Mouse (Mus musculus): ENCODE results near the gene Nxn. TPM values are rescaled to one million over a fixed set of nuclear protein-coding genes. Genes with fewer than 3 reads are reported as not detected.

Nxn gene
- polyA plus RNA-seq, 1 experiment from 2014 or later = 46.6 TPM

DNA sequence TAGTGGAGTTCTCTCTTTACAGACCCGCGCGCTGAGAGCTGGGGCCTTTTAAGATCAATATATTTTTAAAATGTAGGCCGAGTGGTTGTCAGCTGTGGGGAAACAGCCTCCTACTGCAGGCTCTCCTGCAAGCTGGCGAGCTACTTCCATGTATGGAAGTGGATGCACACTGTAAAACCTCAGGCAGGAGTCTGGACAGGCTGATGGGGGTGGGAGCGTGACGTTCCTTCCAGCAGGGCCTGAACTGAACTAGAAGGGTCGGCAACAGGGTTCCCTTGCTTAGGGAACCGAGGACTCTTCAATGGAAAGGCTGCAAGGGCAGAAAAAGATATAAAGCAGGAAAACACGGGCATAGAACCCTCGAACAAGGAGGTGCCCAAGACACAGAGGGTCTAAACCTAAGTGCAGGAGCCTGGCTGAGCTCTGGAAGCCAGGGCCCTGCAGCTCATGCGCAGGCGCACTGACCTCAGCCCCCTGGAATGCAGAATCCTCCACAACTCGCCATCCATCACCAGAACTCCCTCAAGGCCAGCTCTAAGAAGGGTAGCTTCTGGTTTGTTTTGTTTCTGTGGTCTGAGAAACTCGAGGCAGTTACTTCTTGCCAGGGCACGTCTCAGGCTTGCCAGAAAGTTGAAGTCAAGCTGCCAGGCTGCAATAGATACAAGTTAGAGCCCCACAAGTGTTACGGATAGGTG is 24.3 kb downstream of the Nxn start:
- DNase-seq (ENCODE audit: low spot score) = peak; percentile 61
- peaks cover 59% of the 10 kb centered on the region for H3K4me1 ChIP-seq (replicated peaks)

DNA sequence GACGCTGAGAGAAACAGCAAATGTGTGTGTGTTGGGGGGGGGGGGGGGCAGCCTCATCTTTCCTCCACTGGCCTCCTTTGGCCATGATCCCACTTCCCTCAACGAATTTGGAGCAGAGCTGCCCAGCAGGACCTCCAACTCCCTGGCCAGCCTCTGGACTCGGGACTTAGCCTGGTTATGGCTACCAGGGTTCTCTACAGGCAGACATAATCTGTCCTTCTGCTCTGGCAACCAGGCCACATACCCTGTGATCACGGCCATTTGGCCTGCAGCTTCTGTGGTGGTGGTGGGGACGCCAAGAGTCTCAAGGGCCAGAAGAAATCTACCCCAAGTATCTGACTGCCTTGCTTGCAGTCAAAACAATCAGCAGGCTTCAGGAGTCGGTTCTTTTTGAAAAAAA is 26.4 kb downstream of the Nxn start:
- H3K36me3 ChIP-seq = peaks cover 5% of the 10 kb centered on the region; the same call in 1 of the 2 replicates
- peaks cover 55% of the 10 kb centered on the region for H3K4me1 ChIP-seq (replicated peaks)
- H3K4me3 ChIP-seq = no peak overlapping the region
- H3K9me3 ChIP-seq = no peaks in the 10 kb centered on the region
- peak overlapping the region; percentile 9; the same call in 1 of the 2 replicates for H3K27ac ChIP-seq
- 48% methylated on average over 6 of the region's 6 CpGs for WGBS
- H3K27me3 ChIP-seq (ENCODE audit: insufficient read depth, poor library complexity, severe bottlenecking) = no peaks in the 10 kb centered on the region
- DNase-seq (ENCODE audit: low spot score) = no peak

More for the DNA sequence above, 24.3 kb downstream of the Nxn start:
- Histone ChIP-seq H3K27ac (peak overlapping the region; percentile 71), H3K9me3 (no peaks in the 10 kb centered on the region), H3K27me3 (ENCODE audit: insufficient read depth, poor library complexity, severe bottlenecking) (no peaks in the 10 kb centered on the region), H3K36me3 (peaks cover 5% of the 10 kb centered on the region; the same call in 1 of the 2 replicates), H3K4me3 (no peak overlapping the region)
- 65% methylated on average over 17 of the region's 17 CpGs for WGBS

GRCm38 (mm10) chr11:76372120-76372519 is 26.8 kb downstream of the Nxn start:
- Histone ChIP-seq H3K27me3 (ENCODE audit: insufficient read depth, poor library complexity, severe bottlenecking) (no peaks in the 10 kb centered on the region), H3K4me3 (no peak overlapping the region), H3K9me3 (no peaks in the 10 kb centered on the region), H3K36me3 (peaks cover 5% of the 10 kb centered on the region; the same call in 1 of the 2 replicates), H3K27ac (peak overlapping the region; percentile 9; the same call in 1 of the 2 replicates), H3K4me1 (replicated peaks) (peaks cover 51% of the 10 kb centered on the region)
- DNase-seq (ENCODE audit: low spot score) = no peak
- WGBS = 79% methylated on average over 2 of the region's 2 CpGs

GRCm38 (mm10) chr11:76370491-76370890 is 28.4 kb downstream of the Nxn start:
- Histone ChIP-seq H3K27me3 (ENCODE audit: insufficient read depth, poor library complexity, severe bottlenecking) (no peaks in the 10 kb centered on the region), H3K36me3 (peaks cover 17% of the 10 kb centered on the region), H3K4me3 (no peak overlapping the region), H3K27ac (no peak overlapping the region), H3K9me3 (no peaks in the 10 kb centered on the region), H3K4me1 (replicated peaks) (peaks cover 56% of the 10 kb centered on the region)
- DNase-seq (ENCODE audit: low spot score) = no peak

GRCm38 (mm10) chr11:76366720-76367119 is 32.2 kb downstream of the Nxn start:
- Histone ChIP-seq H3K4me1 (replicated peaks) (peaks cover 52% of the 10 kb centered on the region), H3K36me3 (peaks cover 12% of the 10 kb centered on the region), H3K27me3 (ENCODE audit: insufficient read depth, poor library complexity, severe bottlenecking) (no peaks in the 10 kb centered on the region), H3K9me3 (no peaks in the 10 kb centered on the region), H3K4me3 (no peak overlapping the region), H3K27ac (no peak overlapping the region)
- DNase-seq (ENCODE audit: low spot score) = no peak
- 93% methylated on average over 15 of the region's 15 CpGs for WGBS

DNA sequence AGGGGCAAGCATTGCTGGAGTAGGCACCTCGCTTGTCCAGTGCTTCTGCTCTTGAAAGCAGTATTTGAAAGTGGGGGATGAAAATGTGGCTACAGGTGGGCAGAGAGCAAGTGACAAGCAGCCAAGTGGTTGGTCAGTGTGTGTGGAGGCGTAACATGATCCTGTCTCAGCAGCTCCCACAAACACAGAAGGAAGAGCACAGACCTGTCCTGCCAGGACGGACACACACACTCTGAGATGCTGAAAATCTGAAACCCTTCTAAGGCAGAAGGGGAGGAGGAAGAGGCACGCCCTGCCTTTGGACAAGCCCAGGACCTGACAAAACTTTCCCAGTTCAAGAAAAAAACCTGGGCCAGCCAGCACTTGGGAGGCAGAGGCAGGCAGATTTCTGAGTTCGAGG is 34.9 kb downstream of the Nxn start:
- no peaks in the 10 kb centered on the region for H3K27me3 ChIP-seq (ENCODE audit: insufficient read depth, poor library complexity, severe bottlenecking)
- DNase-seq (ENCODE audit: low spot score) = no peak
- H3K4me3 ChIP-seq = no peak overlapping the region
- WGBS = 63% methylated on average over 5 of the region's 5 CpGs
- H3K4me1 ChIP-seq (replicated peaks) = peaks cover 63% of the 10 kb centered on the region
- H3K27ac ChIP-seq = peak overlapping the region; percentile 75
- no peaks in the 10 kb centered on the region for H3K9me3 ChIP-seq
- H3K36me3 ChIP-seq = peaks cover 12% of the 10 kb centered on the region

DNA sequence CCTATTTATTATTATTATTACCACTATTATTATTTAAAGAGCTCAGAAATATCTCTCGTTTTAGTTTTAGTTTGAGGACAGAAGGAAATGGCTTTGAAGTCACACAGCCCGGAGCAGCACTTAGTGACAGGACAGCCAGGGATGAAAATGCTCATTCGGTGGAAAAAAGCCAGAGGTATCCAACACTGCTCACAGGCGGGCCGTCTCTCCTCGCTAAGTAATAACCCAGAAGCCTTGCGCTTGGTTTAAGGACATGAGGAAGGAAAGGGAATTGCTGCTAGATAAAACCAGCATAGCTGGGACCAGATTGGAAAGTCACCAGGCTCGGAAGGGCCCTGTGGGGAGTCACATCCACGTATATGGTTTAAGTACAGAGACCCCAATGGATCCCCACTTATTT is 35.3 kb downstream of the Nxn start:
- DNase-seq (ENCODE audit: low spot score) = no peak
- no peaks in the 10 kb centered on the region for H3K27me3 ChIP-seq (ENCODE audit: insufficient read depth, poor library complexity, severe bottlenecking)
- H3K27ac ChIP-seq = peak overlapping the region; percentile 75; the same call in 1 of the 2 replicates
- H3K36me3 ChIP-seq = peaks cover 12% of the 10 kb centered on the region
- peaks cover 67% of the 10 kb centered on the region for H3K4me1 ChIP-seq (replicated peaks)
- no peak overlapping the region for H3K4me3 ChIP-seq
- 17% methylated on average over 9 of the region's 9 CpGs for WGBS
- no peaks in the 10 kb centered on the region for H3K9me3 ChIP-seq

DNA sequence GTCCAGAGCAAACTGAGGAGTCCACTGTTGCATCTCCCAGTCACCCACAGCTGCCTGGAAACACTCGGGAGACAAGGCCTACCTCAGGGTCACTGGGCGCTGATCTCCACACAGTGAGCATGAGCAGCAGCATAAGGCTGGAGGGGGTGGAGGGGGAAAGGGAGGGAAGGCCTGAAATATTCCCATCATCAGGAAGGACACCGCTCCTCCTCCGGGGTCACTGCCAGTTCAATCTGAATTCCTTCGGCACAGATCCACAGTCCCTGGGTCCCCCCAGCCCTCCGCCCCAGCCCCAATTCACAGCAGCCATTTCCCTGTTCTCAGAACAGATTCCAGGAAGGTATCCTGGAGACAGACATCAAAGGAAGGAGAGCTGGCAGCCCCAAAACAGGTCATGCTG is 35.8 kb downstream of the Nxn start:
- Histone ChIP-seq H3K27me3 (ENCODE audit: insufficient read depth, poor library complexity, severe bottlenecking) (no peaks in the 10 kb centered on the region), H3K9me3 (no peaks in the 10 kb centered on the region), H3K27ac (peak overlapping the region; percentile 75), H3K4me1 (replicated peaks) (peaks cover 72% of the 10 kb centered on the region), H3K36me3 (peaks cover 12% of the 10 kb centered on the region), H3K4me3 (0 out of 2 replicates have a peak overlapping the region, but pooled peaks have one; percentile 24)
- peak; percentile 69 for DNase-seq (ENCODE audit: low spot score)
- 10% methylated on average over 6 of the region's 6 CpGs for WGBS

DNA sequence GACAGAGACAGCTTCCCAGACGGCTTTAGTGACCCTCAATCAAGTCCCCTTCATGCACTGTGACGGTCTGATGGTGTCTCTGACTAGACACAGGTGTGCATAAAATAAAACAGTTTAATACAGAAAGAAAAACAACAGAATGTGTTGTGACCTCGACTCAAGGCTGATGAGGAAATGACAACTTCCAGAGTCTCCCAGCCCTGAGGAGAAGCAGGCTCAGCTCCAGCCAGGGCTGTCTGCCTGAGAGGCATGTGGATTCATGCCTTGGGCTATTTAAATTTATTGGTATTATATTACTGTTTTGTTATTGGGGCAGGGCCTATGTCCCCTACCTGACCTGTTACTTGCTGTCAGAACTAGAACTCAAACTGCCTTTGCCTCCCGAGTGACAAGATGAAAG is 37.5 kb downstream of the Nxn start:
- Histone ChIP-seq H3K4me1 (replicated peaks) (peaks cover 83% of the 10 kb centered on the region), H3K27ac (no peak overlapping the region)
- WGBS = 74% methylated on average over 4 of the region's 4 CpGs

DNA sequence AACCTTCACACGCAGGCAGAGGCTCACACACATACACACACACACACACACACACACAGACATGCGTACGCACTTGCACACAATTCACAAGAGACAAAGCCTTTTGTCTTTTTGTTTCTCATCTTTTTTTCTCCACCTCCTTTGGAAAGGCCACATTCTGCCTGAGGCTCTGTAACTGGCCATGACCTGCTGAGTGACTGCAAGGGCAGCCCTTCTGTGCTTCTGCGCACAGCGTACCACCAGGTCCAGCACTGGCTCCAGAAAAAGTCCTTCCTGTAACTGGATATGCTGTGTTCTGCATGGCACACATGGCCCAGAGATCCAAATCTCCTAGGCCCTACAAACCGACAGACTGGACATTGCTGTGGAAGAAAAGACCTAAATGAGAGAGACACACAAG is 38.7 kb downstream of the Nxn start:
- Histone ChIP-seq H3K36me3 (no peaks in the 10 kb centered on the region), H3K27me3 (ENCODE audit: insufficient read depth, poor library complexity, severe bottlenecking) (no peaks in the 10 kb centered on the region), H3K27ac (peak overlapping the region; percentile 74), H3K4me3 (no peak overlapping the region), H3K9me3 (no peaks in the 10 kb centered on the region), H3K4me1 (replicated peaks) (peaks cover 91% of the 10 kb centered on the region)
- WGBS = 59% methylated on average over 6 of the region's 6 CpGs
- DNase-seq (ENCODE audit: low spot score) = no peak

More for the DNA sequence above, 37.5 kb downstream of the Nxn start:
- no peak for DNase-seq (ENCODE audit: low spot score)
- Histone ChIP-seq H3K4me3 (no peak overlapping the region), H3K36me3 (peaks cover 6% of the 10 kb centered on the region), H3K27me3 (ENCODE audit: insufficient read depth, poor library complexity, severe bottlenecking) (no peaks in the 10 kb centered on the region), H3K9me3 (no peaks in the 10 kb centered on the region)

- Histone ChIP-seq H3K27me3 (ENCODE audit: insufficient read depth, poor library complexity, severe bottlenecking) (no peaks in the 10 kb centered on the region), H3K4me3 (no peak overlapping the region), H3K9me3 (no peaks in the 10 kb centered on the region), H3K4me1 (replicated peaks) (peaks cover 85% of the 10 kb centered on the region), H3K27ac (peak overlapping the region; percentile 12; the same call in 1 of the 2 replicates), H3K36me3 (no peaks in the 10 kb centered on the region)
- DNase-seq (ENCODE audit: low spot score) = no peak
- WGBS = 57% methylated on average over 14 of the region's 14 CpGs
These were observed 40.2 kb downstream of the Nxn start for GRCm38 (mm10) chr11:76358628-76359320.

DNA sequence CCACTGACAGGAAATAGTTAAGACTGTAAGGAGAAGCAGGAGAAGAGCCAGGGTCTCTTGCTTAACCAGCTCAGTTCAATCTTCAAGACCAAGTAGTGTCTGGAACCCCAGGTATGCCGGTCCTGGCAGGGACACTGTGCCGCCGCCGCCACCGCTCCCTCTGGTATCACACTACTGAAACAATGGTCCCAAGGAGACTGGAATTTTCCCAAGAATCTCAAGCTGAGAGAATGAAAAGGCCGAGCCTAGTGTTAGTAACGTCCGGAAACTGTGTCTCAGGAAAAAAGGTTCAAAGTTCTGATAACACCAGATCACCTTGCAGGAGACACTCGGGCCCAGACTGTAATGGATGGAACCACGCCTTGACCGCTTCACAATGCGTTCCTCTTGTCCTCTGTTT is 41.5 kb downstream of the Nxn start:
- H3K4me3 ChIP-seq = no peak overlapping the region

GRCm38 (mm10) chr11:76356091-76356490 is 42.8 kb downstream of the Nxn start:
- Histone ChIP-seq H3K9me3 (no peaks in the 10 kb centered on the region), H3K36me3 (no peaks in the 10 kb centered on the region), H3K27ac (peak overlapping the region; percentile 53; the same call in 1 of the 2 replicates), H3K4me3 (no peak overlapping the region), H3K27me3 (ENCODE audit: insufficient read depth, poor library complexity, severe bottlenecking) (no peaks in the 10 kb centered on the region), H3K4me1 (replicated peaks) (peaks cover 88% of the 10 kb centered on the region)
- no peak for DNase-seq (ENCODE audit: low spot score)
- 89% methylated on average over 11 of the region's 11 CpGs for WGBS

More for the DNA sequence above, 41.5 kb downstream of the Nxn start:
- no peaks in the 10 kb centered on the region for H3K27me3 ChIP-seq (ENCODE audit: insufficient read depth, poor library complexity, severe bottlenecking)
- no peaks in the 10 kb centered on the region for H3K9me3 ChIP-seq
- H3K27ac ChIP-seq = peak overlapping the region; percentile 70
- no peaks in the 10 kb centered on the region for H3K36me3 ChIP-seq
- whole genome bisulfite sequencing = 52% methylated on average over 12 of the region's 12 CpGs
- peaks cover 85% of the 10 kb centered on the region for H3K4me1 ChIP-seq (replicated peaks)
- DNase-seq (ENCODE audit: low spot score) = no peak

All from hindbrain, embryonic 10.5 days (tissue).